Mouse (Mus musculus) Patski (cell line): ENCODE data around the gene Abca1. TPM values are rescaled to one million over a fixed set of nuclear protein-coding genes. Genes with fewer than 3 reads are reported as not detected.

Experiments used
- ATAC-seq: fragments of 100-300 bp; one replicate; pipeline ENCODE4 v1.8.0; 2021
- CTCF ChIA-PET: fragments of 350-600 bp; sonication (Branson Sonifier 250); formaldehyde crosslinking; loops from one replicate; lab custom pipeline; 2022; ENCODE audit warnings: inconsistent platforms; lab: Charles Lee
- POLR2A ChIA-PET: fragments of 350-600 bp; sonication (Branson Sonifier 250); formaldehyde crosslinking; loops from one replicate; lab custom pipeline; 2022; ENCODE audit warnings: antibody characterized with exemption, inconsistent platforms; lab: Charles Lee
- DNase-seq: peaks from one replicate; pipeline ENCODE4 v3.0.0-alpha.2; 2011; ENCODE audit warnings: low read depth, low spot score
- H3K27me3 ChIP-seq: fragments of 371-371 bp; one replicate; pipeline ENCODE4 v1.5.1; 2021
- CTCF ChIP-seq: fragments of 100-300 bp; IDR thresholded peaks from one replicate; pipeline ENCODE4 v1.5.1; 2021
- in situ Hi-C: fragments of 300-500 bp; cut with MboI; formaldehyde crosslinking; loops from 3 replicates; pipeline ENCODE4 v1.11.1; 2018; ENCODE audit warnings: low pct_unique_long_range_greater_than_20kb, mixed read lengths
- polyA plus RNA-seq: library from polyadenylated mRNA; unstranded; gene quantifications from one replicate; pipeline ENCODE4 v1.2.3, GENCODE M21; 2021

Abca1 gene
- polyA plus RNA-seq, 1 experiment from 2014 or later, result 78.1 TPM

GRCm38 (mm10) chr4:53076788-53077350 lies 82.8 kb downstream of the Abca1 start:
- DNase-seq (no peak), ATAC-seq (no peak)
- H3K27me3 ChIP-seq, result no peaks in the 10 kb centered on the region
- no peak for TF ChIP-seq CTCF
- POLR2A ChIA-PET, result no interaction called here
- CTCF ChIA-PET, result interaction anchor here (1.2 kb wide), 1 partner anchor 25 kb away, joined by 3 read pairs; no protein-coding TSS in a partner anchor
- in situ Hi-C loops, result no loop called here

DNA sequence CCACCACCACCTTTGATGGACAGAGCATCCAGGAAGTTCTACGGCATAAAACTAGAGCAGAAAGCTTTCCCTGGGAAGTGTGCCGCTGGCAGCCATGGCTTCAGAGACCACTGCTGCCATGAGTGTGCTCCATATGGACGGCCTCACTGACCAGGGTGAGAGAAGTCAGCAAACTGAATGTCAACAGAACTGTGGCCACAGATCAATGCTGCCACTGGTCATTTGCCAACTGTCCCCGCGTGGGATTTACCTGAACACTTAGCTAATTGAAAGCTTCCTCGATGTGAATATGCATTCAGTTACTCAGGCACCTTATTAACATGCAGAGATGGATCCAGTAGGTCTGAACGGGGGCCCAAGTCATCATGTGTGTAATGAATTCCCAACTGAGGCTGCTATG lies 86.7 kb downstream of the Abca1 start:
- no peak for TF ChIP-seq CTCF
- DNase-seq (no peak), ATAC-seq (no peak)
- in situ Hi-C loops, result no loop called here
- no peaks in the 10 kb centered on the region for H3K27me3 ChIP-seq
- CTCF ChIA-PET, result no interaction called here
- POLR2A ChIA-PET, result no interaction called here

DNA sequence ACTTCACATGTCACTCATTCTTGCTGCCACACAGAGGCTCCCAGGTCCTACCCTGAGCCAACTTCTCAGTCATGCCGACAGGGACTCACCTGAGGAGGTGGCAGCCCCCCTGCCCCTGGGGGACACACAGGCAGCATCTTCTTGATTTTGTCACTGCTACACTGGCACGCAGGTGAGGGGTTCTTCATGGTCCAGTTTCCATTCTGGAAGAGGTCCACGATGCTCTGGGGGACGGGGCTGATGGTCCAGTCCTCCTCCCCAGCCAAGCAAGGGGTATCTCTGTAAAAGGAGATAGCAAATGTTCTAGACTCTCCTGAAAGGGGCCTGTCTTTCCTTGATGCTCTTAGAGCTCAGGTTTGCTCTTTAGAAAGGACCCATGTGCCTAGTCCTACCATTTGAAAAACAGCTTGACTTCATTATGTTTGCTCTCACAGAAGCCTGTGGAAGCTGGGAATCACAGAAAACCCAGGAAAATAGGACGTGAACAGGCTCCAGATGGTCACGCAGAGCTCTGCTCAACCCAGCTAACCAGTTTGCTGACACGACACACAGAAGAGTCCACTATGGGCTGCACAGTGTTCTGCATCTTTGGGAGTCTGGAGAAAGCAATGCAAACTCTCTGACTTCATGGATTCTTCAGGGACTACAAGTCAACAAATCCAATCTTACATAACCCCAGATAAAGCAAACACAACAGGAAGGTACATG lies 97.2 kb downstream of the Abca1 start:
- POLR2A ChIA-PET, result no interaction called here
- no peaks in the 10 kb centered on the region for H3K27me3 ChIP-seq
- DNase-seq (no peak), ATAC-seq (no peak)
- in situ Hi-C loops, result no loop called here
- CTCF ChIA-PET, result no interaction called here
- TF ChIP-seq CTCF, result no peak

GRCm38 (mm10) chr4:53046238-53047022 lies 113.3 kb downstream of the Abca1 start:
- no peaks in the 10 kb centered on the region for H3K27me3 ChIP-seq
- DNase-seq, result peak; percentile 47
- ChIA-PET CTCF (no interaction called here), POLR2A (no interaction called here)
- in situ Hi-C loops, result no loop called here
- ATAC-seq, result peak; percentile 31
- TF ChIP-seq CTCF, result no peak

GRCm38 (mm10) chr4:53045807-53046206 lies 113.9 kb downstream of the Abca1 start:
- ChIA-PET CTCF (no interaction called here), POLR2A (no interaction called here)
- no peak for TF ChIP-seq CTCF
- no peaks in the 10 kb centered on the region for H3K27me3 ChIP-seq
- no peak for DNase-seq
- ATAC-seq, result peak; percentile 17
- in situ Hi-C loops, result no loop called here

- ATAC-seq (no peak), DNase-seq (no peak)
- H3K27me3 ChIP-seq, result no peaks in the 10 kb centered on the region
- TF ChIP-seq CTCF, result no peak
- ChIA-PET POLR2A (no interaction called here), CTCF (no interaction called here)
- in situ Hi-C loops, result no loop called here
Measured at GRCm38 (mm10) chr4:53043819-53044218, 115.9 kb downstream of the Abca1 start.

DNA sequence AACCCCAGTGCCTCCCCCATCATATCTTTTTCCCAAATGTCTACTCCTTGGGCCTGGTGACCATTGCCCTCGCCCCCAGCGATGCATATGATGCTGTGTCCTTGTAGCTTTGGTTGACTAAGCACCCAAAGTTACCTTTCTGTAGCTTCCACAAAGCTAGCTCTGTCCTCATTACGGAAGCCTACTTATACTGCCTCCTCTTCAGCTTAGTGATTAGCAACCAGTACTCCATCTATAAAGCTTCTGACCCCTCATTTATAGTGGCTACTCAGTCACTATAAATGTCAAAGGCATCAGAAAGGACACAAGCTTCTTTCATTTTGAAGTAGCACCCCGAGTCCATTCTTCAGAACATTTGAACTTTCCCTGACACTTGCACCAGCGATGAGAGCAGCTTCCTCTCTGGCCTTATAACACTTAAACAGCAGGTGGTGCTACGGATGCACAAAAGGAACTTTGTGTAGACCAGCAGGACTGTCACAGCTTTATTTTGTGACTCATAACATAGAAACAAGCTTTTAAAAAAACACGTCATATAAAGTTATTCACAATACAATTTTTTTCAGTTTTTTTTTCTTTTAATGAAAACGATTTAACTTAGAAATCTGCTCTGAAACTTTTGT lies 129.3 kb downstream of the Abca1 start:
- ChIA-PET POLR2A (no interaction called here), CTCF (no interaction called here)
- no peaks in the 10 kb centered on the region for H3K27me3 ChIP-seq
- ATAC-seq (no peak), DNase-seq (no peak)
- peak; percentile 16 for TF ChIP-seq CTCF
- in situ Hi-C loops, result loop anchor here (5.0 kb wide), 1 partner anchor 52 kb away; no protein-coding TSS in a partner anchor

GRCm38 (mm10) chr4:53027811-53028210 lies 131.9 kb downstream of the Abca1 start:
- H3K27me3 ChIP-seq, result no peaks in the 10 kb centered on the region
- ATAC-seq (no peak), DNase-seq (no peak)
- POLR2A ChIA-PET, result interaction anchor here (0.6 kb wide), 1 partner anchor 8 kb away, joined by 3 read pairs; no protein-coding TSS in a partner anchor
- no peak for TF ChIP-seq CTCF
- in situ Hi-C loops, result no loop called here
- CTCF ChIA-PET, result no interaction called here

GRCm38 (mm10) chr4:53024397-53024796 lies 135.3 kb downstream of the Abca1 start:
- no peak for TF ChIP-seq CTCF
- in situ Hi-C loops, result loop anchor here (25.0 kb wide), 1 partner anchor 562 kb away; no protein-coding TSS in a partner anchor
- H3K27me3 ChIP-seq, result no peaks in the 10 kb centered on the region
- POLR2A ChIA-PET, result no interaction called here
- CTCF ChIA-PET, result no interaction called here
- ATAC-seq (no peak), DNase-seq (no peak)

- H3K27me3 ChIP-seq, result no peaks in the 10 kb centered on the region
- no peak for TF ChIP-seq CTCF
- no peak for ATAC-seq
- in situ Hi-C loops, result loop anchor here (25.0 kb wide), 1 partner anchor 561 kb away; no protein-coding TSS in a partner anchor
- no peak for DNase-seq
- CTCF ChIA-PET, result no interaction called here
- POLR2A ChIA-PET, result no interaction called here
Measured at GRCm38 (mm10) chr4:53023189-53023925, 136.3 kb downstream of the Abca1 start.
